Mouse (Mus musculus) MEL (cell line): ENCODE results near the gene Lrfn4. TPM values are rescaled to one million over a fixed set of nuclear protein-coding genes. Genes with fewer than 3 reads are reported as not detected.

Experiments used
- DNase-seq: peaks from one replicate; pipeline ENCODE4 v3.0.0; 2011; ENCODE audit warnings: low read depth, low spot score
- H3K27ac ChIP-seq: 2 replicates; pipeline ENCODE4 v1.5.1; 2012; ENCODE audit warnings: low read depth, mild to moderate bottlenecking, control low read depth, low read length, moderate library complexity; ENCODE audit not compliant: control insufficient read depth
- H3K27me3 ChIP-seq, 2 experiments: fragments of 150-350 bp in 1 of 2; sonication (generic) in 1 of 2; 2 replicates each; pipeline ENCODE4 v1.6.1; 2012; ENCODE audit warnings: low read length in 2 of 2, mild to moderate bottlenecking in 2 of 2, improper control_type of control experiment in 1 of 2, moderate library complexity in 1 of 2; ENCODE audit not compliant: insufficient read depth in 2 of 2, control insufficient read depth in 1 of 2
- H3K36me3 ChIP-seq, 2 experiments: 2 replicates each; pipeline ENCODE4 v1.6.1; 2012 to 2014; ENCODE audit warnings: low read length in 2 of 2, improper control_type of control experiment in 1 of 2, inconsistent platforms in 1 of 2, mild to moderate bottlenecking in 1 of 2; ENCODE audit not compliant: insufficient read depth in 2 of 2, control insufficient read depth in 1 of 2
- H3K4me1 ChIP-seq, 2 experiments: fragments of 150-350 bp in 1 of 2; sonication (generic) in 1 of 2; 2 replicates each; pipeline ENCODE4 v1.6.1; 2012; ENCODE audit warnings: low read length in 2 of 2, improper control_type of control experiment in 1 of 2, mild to moderate bottlenecking in 1 of 2; ENCODE audit not compliant: insufficient read depth in 2 of 2, control insufficient read depth in 1 of 2
- H3K4me3 ChIP-seq, 2 experiments: fragments of 150-350 bp in 1 of 2; sonication (generic) in 1 of 2; 2 replicates each; pipeline ENCODE4 v1.5.1; 2012; ENCODE audit warnings: low read depth in 2 of 2, low read length in 2 of 2, mild to moderate bottlenecking in 2 of 2, moderate library complexity in 2 of 2, control low read depth in 1 of 2, improper control_type of control experiment in 1 of 2; ENCODE audit not compliant: control insufficient read depth in 1 of 2, insufficient read depth in 1 of 2
- H3K79me2 ChIP-seq: 2 replicates; pipeline ENCODE4 v1.6.1; 2012; ENCODE audit warnings: mild to moderate bottlenecking, low read length, moderate library complexity; ENCODE audit not compliant: control insufficient read depth, poor library complexity, insufficient read depth
- H3K9ac ChIP-seq: 2 replicates; pipeline ENCODE4 v1.6.1; 2012; ENCODE audit warnings: low read depth, mild to moderate bottlenecking, control low read depth, low read length, moderate library complexity; ENCODE audit not compliant: control insufficient read depth, poor library complexity, severe bottlenecking
- H3K9me3 ChIP-seq: fragments of 150-350 bp; sonication (generic); replicated peaks from 2 replicates; pipeline ENCODE4 v1.6.1; 2012; ENCODE audit warnings: mild to moderate bottlenecking, low read length, improper control_type of control experiment, moderate library complexity; ENCODE audit not compliant: insufficient read depth
- CHD1 ChIP-seq: IDR thresholded peaks from 2 replicates; pipeline ENCODE4 v1.6.1; 2012; ENCODE audit warnings: low read depth, mild to moderate bottlenecking, inconsistent platforms, low read length, improper control_type of control experiment
- CTCF ChIP-seq, 3 experiments: IDR thresholded peaks in 2 of 3; conservative IDR thresholded peaks in 1 of 3; 2 replicates each; pipeline ENCODE4 v1.5.1; 2011 to 2012; ENCODE audit warnings: low read length in 3 of 3, low read depth in 2 of 3, mild to moderate bottlenecking in 2 of 3, improper control_type of control experiment in 1 of 3, inconsistent platforms in 1 of 3, mixed read lengths in 1 of 3, moderate library complexity in 1 of 3; ENCODE audit not compliant: control insufficient read depth in 1 of 3, insufficient read depth in 1 of 3, poor library complexity in 1 of 3, severe bottlenecking in 1 of 3
- EP300 ChIP-seq, 2 experiments: IDR thresholded peaks; 2 replicates each; pipeline ENCODE4 v1.6.1; 2011; ENCODE audit warnings: improper control_type of control experiment in 2 of 2, low read length in 2 of 2, low read depth in 1 of 2, mild to moderate bottlenecking in 1 of 2
- GABPA ChIP-seq: IDR thresholded peaks from 2 replicates; pipeline ENCODE4 v1.6.1; 2012; ENCODE audit warnings: low read depth, mild to moderate bottlenecking, inconsistent platforms, low read length, improper control_type of control experiment, moderate library complexity
- GATA1 ChIP-seq: IDR thresholded peaks from 2 replicates; pipeline ENCODE4 v1.6.1; 2011; ENCODE audit warnings: low read depth, low read length, improper control_type of control experiment
- HCFC1 ChIP-seq: IDR thresholded peaks from 2 replicates; pipeline ENCODE4 v1.6.1; 2012; ENCODE audit warnings: low read depth, mild to moderate bottlenecking, inconsistent platforms, low read length, improper control_type of control experiment, moderate library complexity
- KAT2A ChIP-seq: conservative IDR thresholded peaks from 2 replicates; pipeline ENCODE4 v1.6.1; 2012; ENCODE audit warnings: low read depth, low read length, improper control_type of control experiment, inconsistent platforms
- MAFK ChIP-seq: IDR thresholded peaks from 2 replicates; pipeline ENCODE4 v1.6.1; 2011; ENCODE audit warnings: low read depth, mild to moderate bottlenecking, low read length, improper control_type of control experiment, borderline replicate concordance
- MAX ChIP-seq: IDR thresholded peaks from 2 replicates; pipeline ENCODE4 v1.6.1; 2011; ENCODE audit warnings: low read length, improper control_type of control experiment
- MEF2A ChIP-seq: IDR thresholded peaks from 2 replicates; pipeline ENCODE4 v1.6.1; 2014; ENCODE audit warnings: low read depth, mild to moderate bottlenecking, inconsistent platforms, low read length, improper control_type of control experiment; ENCODE audit not compliant: poor library complexity, insufficient replicate concordance, severe bottlenecking; ENCODE audit errors: extremely low read depth
- MXI1 ChIP-seq: IDR thresholded peaks from 2 replicates; pipeline ENCODE4 v1.6.1; 2011; ENCODE audit warnings: mild to moderate bottlenecking, low read depth, low read length, improper control_type of control experiment
- POLR2A ChIP-seq, 2 experiments: IDR thresholded peaks; 2 replicates each; pipeline ENCODE4 v1.6.1; 2011 to 2012; ENCODE audit warnings: low read length in 2 of 2, mild to moderate bottlenecking in 2 of 2, control low read depth in 1 of 2, improper control_type of control experiment in 1 of 2, low read depth in 1 of 2, moderate library complexity in 1 of 2; ENCODE audit not compliant: control insufficient read depth in 1 of 2, insufficient read depth in 1 of 2, poor library complexity in 1 of 2
- POLR2AphosphoS2 ChIP-seq: IDR thresholded peaks from 2 replicates; pipeline ENCODE4 v1.6.1; 2011; ENCODE audit warnings: low read length, improper control_type of control experiment
- POLR2AphosphoS5 ChIP-seq: IDR thresholded peaks from 2 replicates; pipeline ENCODE4 v1.6.1; 2012; ENCODE audit warnings: low read depth, borderline replicate concordance, mild to moderate bottlenecking, inconsistent platforms, low read length, moderate library complexity, mixed read lengths
- RAD21 ChIP-seq: IDR thresholded peaks from 2 replicates; pipeline ENCODE4 v1.6.1; 2011; ENCODE audit warnings: mild to moderate bottlenecking, low read depth, low read length, improper control_type of control experiment
- RCOR1 ChIP-seq: IDR thresholded peaks from 2 replicates; pipeline ENCODE4 v1.6.1; 2012; ENCODE audit warnings: low read depth, mild to moderate bottlenecking, inconsistent platforms, low read length, improper control_type of control experiment
- TAL1 ChIP-seq: IDR thresholded peaks from 2 replicates; pipeline ENCODE4 v1.6.1; 2012; ENCODE audit warnings: mild to moderate bottlenecking, inconsistent platforms, low read length, moderate library complexity, mixed read lengths
- TBP ChIP-seq: IDR thresholded peaks from 2 replicates; pipeline ENCODE4 v1.8.0; 2011; ENCODE audit warnings: low read depth, low read length, improper control_type of control experiment
- TCF12 ChIP-seq: IDR thresholded peaks from 2 replicates; pipeline ENCODE4 v1.6.1; 2014; ENCODE audit warnings: low read depth, mild to moderate bottlenecking, inconsistent platforms, low read length, improper control_type of control experiment, moderate library complexity
- UBTF ChIP-seq: IDR thresholded peaks from 2 replicates; pipeline ENCODE4 v1.6.1; 2012; ENCODE audit warnings: low read depth, mild to moderate bottlenecking, inconsistent platforms, low read length, improper control_type of control experiment, moderate library complexity, borderline replicate concordance; ENCODE audit not compliant: insufficient read depth
- USF2 ChIP-seq, 2 experiments: IDR thresholded peaks; 2 replicates each; pipeline ENCODE4 v1.6.1; 2011 to 2012; ENCODE audit warnings: improper control_type of control experiment in 2 of 2, low read length in 2 of 2, borderline replicate concordance in 1 of 2, inconsistent platforms in 1 of 2, low read depth in 1 of 2, mild to moderate bottlenecking in 1 of 2; ENCODE audit not compliant: insufficient read depth in 1 of 2
- ZC3H11A ChIP-seq: IDR thresholded peaks from 2 replicates; pipeline ENCODE4 v1.6.1; 2012; ENCODE audit warnings: low read depth, mild to moderate bottlenecking, inconsistent platforms, low read length, improper control_type of control experiment
- ZMIZ1 ChIP-seq: IDR thresholded peaks from 2 replicates; pipeline ENCODE4 v1.6.1; 2012; ENCODE audit warnings: low read depth, mild to moderate bottlenecking, inconsistent platforms, low read length, improper control_type of control experiment, moderate library complexity
- polyA plus RNA-seq, 2 experiments: library from polyadenylated mRNA; stranded (reverse) in 1 of 2; unstranded in 1 of 2; fragments of >175 nt in 1 of 2; fragments of >200 nt in 1 of 2; gene quantifications; 2 replicates each; pipeline versions ENCODE4 v1.2.1 to v1.2.4; 2012; ENCODE audit warnings: low replicate concordance in 2 of 2, low read depth in 1 of 2; ENCODE audit not compliant: insufficient read length in 2 of 2, insufficient read depth in 1 of 2, missing spikeins in 1 of 2
- total RNA-seq: library from RNA; depleted of rRNA; stranded (reverse); fragments of 300-350 nt; gene quantifications from 2 replicates; pipeline ENCODE4 v1.2.3, GENCODE M21; 2012

Lrfn4 gene
- total and polyA plus RNA-seq, 3 experiments = 14.0 to 17.5 TPM; not detected in 1

GRCm38 (mm10) chr19:4603801-4604723, 11.4 kb downstream of the Lrfn4 start:
- TF ChIP-seq GABPA (no peak), EP300 (IDR thresholded peaks at IDR 0.05; ENCODE audit: low read depth in 1 of 2, low read length in 2 of 2) (no peak), TAL1 (no peak), ZC3H11A (no peak), RAD21 (no peak), TCF12 (no peak), CHD1 (no peak), ZMIZ1 (no peak), RCOR1 (no peak), MAFK (no peak), UBTF (no peak), MXI1 (no peak), KAT2A (no peak), HCFC1 (no peak)
- Histone ChIP-seq H3K36me3 (no peaks in the 10 kb centered on the region), H3K27me3 (no peaks in the 10 kb centered on the region)

DNA sequence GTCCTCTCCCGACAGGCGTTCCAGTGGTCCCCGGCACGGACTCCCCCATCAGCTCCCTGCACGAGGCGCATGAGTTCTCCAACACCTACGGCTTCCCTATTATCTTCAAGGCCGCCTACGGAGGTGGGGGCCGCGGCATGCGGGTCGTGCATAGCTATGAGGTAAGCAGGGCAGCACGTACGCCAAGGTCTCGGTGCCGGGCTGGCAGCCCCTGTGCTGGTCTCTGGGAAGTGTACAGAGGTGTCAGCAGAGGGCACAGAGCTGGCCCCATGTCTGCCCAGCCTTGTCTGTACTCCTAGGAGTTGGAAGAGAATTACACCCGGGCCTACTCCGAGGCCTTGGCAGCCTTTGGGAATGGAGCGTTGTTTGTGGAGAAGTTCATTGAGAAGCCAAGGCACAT, 13.0 kb downstream of the Lrfn4 start:
- TF ChIP-seq MEF2A = no peak
- TF ChIP-seq MAX = no peak
- no peak for TF ChIP-seq CTCF (IDR thresholded peaks at IDR 0.05 in 2 of 3, conservative IDR thresholded peaks at IDR 0.05 in 1 of 3; ENCODE audit: control insufficient read depth in 1 of 3, insufficient read depth in 1 of 3, low read depth in 2 of 3, low read length in 3 of 3, poor library complexity in 1 of 3, severe bottlenecking in 1 of 3)
- no peak for TF ChIP-seq POLR2A (IDR thresholded peaks at IDR 0.05; ENCODE audit: control insufficient read depth in 1 of 2, insufficient read depth in 1 of 2, low read depth in 1 of 2, low read length in 2 of 2, poor library complexity in 1 of 2)
- no peak for TF ChIP-seq TBP
- TF ChIP-seq TCF12 = no peak
- TF ChIP-seq POLR2AphosphoS5 = no peak
- no peak for TF ChIP-seq USF2 (IDR thresholded peaks at IDR 0.05; ENCODE audit: borderline replicate concordance in 1 of 2, insufficient read depth in 1 of 2, low read depth in 1 of 2, low read length in 2 of 2)
- TF ChIP-seq RAD21 = no peak
- TF ChIP-seq GATA1 = no peak
- no peak for TF ChIP-seq POLR2AphosphoS2
- TF ChIP-seq HCFC1 = no peak
- TF ChIP-seq MAFK = no peak
- TF ChIP-seq ZMIZ1 = no peak
- Histone ChIP-seq H3K27me3 (no peaks in the 10 kb centered on the region), H3K9ac (no peak overlapping the region), H3K27ac (no peak overlapping the region), H3K4me3 (no peak overlapping the region), H3K36me3 (no peaks in the 10 kb centered on the region), H3K79me2 (no peaks in the 10 kb centered on the region), H3K4me1 (no peaks in the 10 kb centered on the region), H3K9me3 (no peaks in the 10 kb centered on the region)
- no peak for DNase-seq

More at GRCm38 (mm10) chr19:4603801-4604723, 11.4 kb downstream of the Lrfn4 start:
- Histone ChIP-seq H3K79me2 (no peaks in the 10 kb centered on the region), H3K9ac (no peak overlapping the region), H3K9me3 (no peaks in the 10 kb centered on the region), H3K4me1 (no peaks in the 10 kb centered on the region), H3K27ac (no peak overlapping the region), H3K4me3 (no peak overlapping the region)
- DNase-seq = no peak
